Mouse (Mus musculus) stomach, embryonic 16.5 days (tissue): ENCODE results near the gene Alk. TPM values are rescaled to one million over a fixed set of nuclear protein-coding genes. Genes with fewer than 3 reads are reported as not detected.

ENCODE experiments used
- ATAC-seq: fragments of 200-750 bp; cut with Nextera tagmentation; 2 replicates; pipeline ENCODE4 v1.8.0; 2017; ENCODE audit warnings: moderate number of reproducible peaks, moderate TSS enrichment; ENCODE audit not compliant: insufficient read depth, low FRiP score
- H3K27ac ChIP-seq: fragments of 300-500 bp; sonication (generic); 2 replicates; pipeline ENCODE4 v1.5.1; 2014; ENCODE audit warnings: low read length
- H3K27me3 ChIP-seq: fragments of 300-500 bp; sonication (generic); 2 replicates; pipeline ENCODE4 v1.6.1; 2014; ENCODE audit warnings: low read length, control low read depth, mixed read lengths; ENCODE audit not compliant: control insufficient read depth, insufficient read depth
- H3K36me3 ChIP-seq: fragments of 300-500 bp; sonication (generic); 2 replicates; pipeline ENCODE4 v1.6.1; 2014; ENCODE audit warnings: low read length; ENCODE audit not compliant: control insufficient read depth, insufficient read depth
- H3K4me1 ChIP-seq: fragments of 300-500 bp; sonication (generic); 2 replicates; pipeline ENCODE4 v1.6.1; 2014; ENCODE audit warnings: low read length, control low read depth, mixed read lengths; ENCODE audit not compliant: control insufficient read depth, insufficient read depth
- H3K4me2 ChIP-seq: fragments of 300-500 bp; sonication (generic); 2 replicates; pipeline ENCODE4 v1.6.1; 2014; ENCODE audit warnings: low read depth, low read length, mixed read lengths
- H3K4me3 ChIP-seq: fragments of 300-500 bp; sonication (generic); replicated peaks from 2 replicates; pipeline ENCODE4 v1.5.1; 2014; ENCODE audit warnings: mild to moderate bottlenecking, low read length
- H3K9ac ChIP-seq: fragments of 300-500 bp; sonication (generic); 2 replicates; pipeline ENCODE4 v1.6.1; 2014; ENCODE audit warnings: low read length
- H3K9me3 ChIP-seq: fragments of 300-500 bp; sonication (generic); replicated peaks from 2 replicates; pipeline ENCODE4 v1.6.1; 2016; ENCODE audit warnings: low read length, control low read depth; ENCODE audit not compliant: control insufficient read depth
- WGBS: fragments of 180-500 bp; shearing (Covaris S2); extraction: QIAGEN DNeasy Blood & Tissue Kit; methylation state at CpG from one replicate; pipeline ENCODE4 v1.1.7; 2014; 5-methylcytosine and 5-hydroxymethylcytosine counted together
- polyA plus RNA-seq: library from polyadenylated mRNA; unstranded; fragments of >200 nt; fragmentation: Nextera tagmentation; extraction: Ambion mirVana; gene quantifications from 2 replicates; pipeline ENCODE4 v1.2.1, GENCODE M21; 2015

Gene Alk
- polyA plus RNA-seq, 1 experiment from 2014 or later, result 1.5 TPM

- Histone ChIP-seq H3K4me1 (no peaks in the 10 kb centered on the region), H3K27ac (no peak overlapping the region), H3K27me3 (no peaks in the 10 kb centered on the region), H3K9ac (no peak overlapping the region), H3K36me3 (no peaks in the 10 kb centered on the region), H3K4me3 (no peak overlapping the region), H3K9me3 (no peaks in the 10 kb centered on the region), H3K4me2 (no peak overlapping the region)
- WGBS, result 83% methylated on average over 14 of the region's 14 CpGs
- ATAC-seq, result no peak
Observed at GRCm38 (mm10) chr17:72179722-72180140, 424.7 kb downstream of the Alk start.

- Histone ChIP-seq H3K27ac (no peak overlapping the region), H3K9ac (no peak overlapping the region), H3K36me3 (no peaks in the 10 kb centered on the region), H3K27me3 (no peaks in the 10 kb centered on the region), H3K9me3 (no peaks in the 10 kb centered on the region), H3K4me2 (no peak overlapping the region), H3K4me1 (no peaks in the 10 kb centered on the region), H3K4me3 (no peak overlapping the region)
- 54% methylated on average over 3 of the region's 3 CpGs for WGBS
- ATAC-seq, result no peak
Observed at GRCm38 (mm10) chr17:72173778-72174177, 430.6 kb downstream of the Alk start.

- H3K4me3 ChIP-seq, result no peak overlapping the region
- H3K27me3 ChIP-seq, result no peaks in the 10 kb centered on the region
- no peak overlapping the region for H3K9ac ChIP-seq
- no peaks in the 10 kb centered on the region for H3K36me3 ChIP-seq
- WGBS, result 78% methylated on average over 5 of the region's 5 CpGs
- no peaks in the 10 kb centered on the region for H3K4me1 ChIP-seq
- no peak for ATAC-seq
- H3K9me3 ChIP-seq, result no peaks in the 10 kb centered on the region
- H3K27ac ChIP-seq, result no peak overlapping the region
- no peak overlapping the region for H3K4me2 ChIP-seq
Observed at GRCm38 (mm10) chr17:72168152-72168551, 436.3 kb downstream of the Alk start.

GRCm38 (mm10) chr17:72158857-72159385 is 445.5 kb downstream of the Alk start:
- Histone ChIP-seq H3K4me3 (no peak overlapping the region), H3K27ac (no peak overlapping the region), H3K4me2 (no peak overlapping the region), H3K9me3 (no peaks in the 10 kb centered on the region), H3K27me3 (no peaks in the 10 kb centered on the region), H3K9ac (no peak overlapping the region), H3K36me3 (no peaks in the 10 kb centered on the region), H3K4me1 (peaks cover 10% of the 10 kb centered on the region)
- WGBS, result 22% methylated on average over 5 of the region's 5 CpGs
- no peak for ATAC-seq

GRCm38 (mm10) chr17:72157830-72158629 is 446.4 kb downstream of the Alk start:
- Histone ChIP-seq H3K9ac (no peak overlapping the region), H3K27ac (no peak overlapping the region), H3K36me3 (no peaks in the 10 kb centered on the region), H3K4me2 (no peak overlapping the region), H3K4me3 (no peak overlapping the region), H3K9me3 (no peaks in the 10 kb centered on the region), H3K4me1 (peaks cover 10% of the 10 kb centered on the region), H3K27me3 (no peaks in the 10 kb centered on the region)
- WGBS, result 54% methylated on average over 10 of the region's 10 CpGs
- no peak for ATAC-seq

GRCm38 (mm10) chr17:72153038-72153437 is 451.4 kb downstream of the Alk start:
- Histone ChIP-seq H3K9ac (no peak overlapping the region), H3K36me3 (no peaks in the 10 kb centered on the region), H3K4me2 (no peak overlapping the region), H3K4me3 (no peak overlapping the region), H3K4me1 (no peaks in the 10 kb centered on the region), H3K27me3 (no peaks in the 10 kb centered on the region), H3K27ac (no peak overlapping the region), H3K9me3 (no peaks in the 10 kb centered on the region)
- no peak for ATAC-seq
- 80% methylated on average over 3 of the region's 3 CpGs for WGBS

- no peak for ATAC-seq
- 72% methylated on average over 7 of the region's 7 CpGs for WGBS
- H3K27me3 ChIP-seq, result no peaks in the 10 kb centered on the region
Observed at GRCm38 (mm10) chr17:72144946-72145598, 459.4 kb downstream of the Alk start.

GRCm38 (mm10) chr17:72144461-72144860 is 460.0 kb downstream of the Alk start:
- no peak overlapping the region for H3K4me3 ChIP-seq
- H3K27me3 ChIP-seq, result no peaks in the 10 kb centered on the region
- H3K9ac ChIP-seq, result no peak overlapping the region
- whole genome bisulfite sequencing, result 66% methylated on average over 9 of the region's 9 CpGs
- H3K4me2 ChIP-seq, result no peak overlapping the region
- H3K36me3 ChIP-seq, result no peaks in the 10 kb centered on the region
- no peak overlapping the region for H3K27ac ChIP-seq
- no peaks in the 10 kb centered on the region for H3K9me3 ChIP-seq
- H3K4me1 ChIP-seq, result no peaks in the 10 kb centered on the region
- ATAC-seq, result no peak

More at GRCm38 (mm10) chr17:72144946-72145598, 459.4 kb downstream of the Alk start:
- Histone ChIP-seq H3K9me3 (no peaks in the 10 kb centered on the region), H3K4me3 (no peak overlapping the region), H3K9ac (no peak overlapping the region), H3K4me2 (no peak overlapping the region), H3K27ac (no peak overlapping the region), H3K36me3 (no peaks in the 10 kb centered on the region), H3K4me1 (no peaks in the 10 kb centered on the region)
